Mouse (Mus musculus): ENCODE measurements around the gene Gm19345.

- TF ChIP-seq CTCF (conservative IDR thresholded peaks at IDR 0.05; ENCODE audit: low read length), result no peak
- no peak for TF ChIP-seq NANOG (IDR thresholded peaks at IDR 0.05; ENCODE audit: borderline replicate concordance, low read length)
Measured at GRCm38 (mm10) chr7:19818440-19818839, 33.4 kb upstream of the Gm19345 start.
